In the genomic region with DNA sequence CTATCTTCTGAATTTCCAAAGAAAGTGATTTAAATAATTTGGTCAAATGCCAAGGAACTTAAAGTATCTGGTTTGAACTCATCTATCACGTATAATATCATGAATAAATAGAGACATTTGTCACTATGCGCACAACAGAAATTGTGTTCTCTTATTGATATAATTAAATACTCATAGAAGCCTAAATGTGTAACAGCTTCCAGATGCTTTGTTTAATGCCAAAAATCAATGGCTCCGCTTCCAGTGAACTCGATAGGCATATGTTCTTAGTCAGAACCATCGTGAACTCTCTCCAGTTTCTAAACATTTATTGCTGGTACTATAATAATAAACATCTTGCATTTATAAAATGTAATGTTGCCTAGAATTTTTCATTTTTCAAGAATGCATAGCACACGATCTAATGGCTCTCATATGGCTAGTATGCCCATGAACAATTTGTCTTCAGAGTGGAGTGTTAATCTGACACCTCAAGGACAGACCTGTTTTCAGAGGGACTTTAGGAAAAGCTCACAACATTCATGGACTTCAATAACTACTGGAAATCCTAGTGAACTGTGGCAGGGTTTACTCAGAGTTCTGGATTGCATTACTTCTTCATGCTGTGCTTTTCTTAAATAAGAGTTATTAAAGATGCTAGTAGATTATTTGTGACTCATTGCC, we compare ENCODE assay signal across 14 mouse cellular contexts. TPM values are rescaled to one million over a fixed set of nuclear protein-coding genes. Genes with fewer than 3 reads are reported as not detected.
"Had no signal": no experiment of that assay in that cellular context is flagged by ENCODE, and none has a peak within 500 bp of the region (broad histone marks: within the 10 kb centered on the region; RNA-seq: fewer than 3 reads in every experiment).

No protein-coding gene starts in this region.

- ATAC-seq: intestine, postnatal 0 days; liver, postnatal 0 days had no signal

- H3K9me3 ChIP-seq: liver, embryonic 13.5 days; midbrain, embryonic 10.5 days; neural tube, embryonic 12.5 days had no signal

- H3K27ac ChIP-seq: liver, embryonic 13.5 days; midbrain, embryonic 10.5 days; neural tube, embryonic 12.5 days; stomach, postnatal 0 days had no signal

- H3K4me2 ChIP-seq: liver, embryonic 13.5 days; neural tube, embryonic 12.5 days had no signal

- H3K4me3 ChIP-seq: liver, embryonic 13.5 days; midbrain, embryonic 10.5 days; myocyte; neural tube, embryonic 12.5 days had no signal

- H3K9ac ChIP-seq: liver, embryonic 13.5 days; liver, postnatal 0 days; neural tube, embryonic 12.5 days had no signal

- DNase-seq: kidney, adult 8-10 months; kidney, postnatal 25 days; layer of hippocampus, postnatal 36 days; liver; liver, embryonic 13.5 days; liver, postnatal 0 days; midbrain, embryonic 14.5 days had no signal

- H3K27me3 ChIP-seq: liver, embryonic 13.5 days; neural tube, embryonic 12.5 days had no signal

- H3K36me3 ChIP-seq: liver, embryonic 13.5 days; midbrain, embryonic 10.5 days; neural tube, embryonic 12.5 days had no signal

- H3K4me1 ChIP-seq: liver, embryonic 13.5 days; midbrain, embryonic 10.5 days; neural tube, embryonic 12.5 days had no signal

RNA-seq across cellular contexts. Expression of a gene that starts 40.3 kb away (rescaled TPM):
- total RNA-seq: megakaryocyte progenitor cell, adult 5-6 weeks; neutrophil, adult 5-6 weeks had no signal
